Mouse (Mus musculus) layer of hippocampus, adult 9-11 months (tissue): Measurements from ENCODE around the gene Gsto1.
"Not testable (repeated sequence)": the region's sequence is repeated elsewhere in the genome, so short reads cannot be mapped to it uniquely, and the experiment has no call there.

Experiments used
- DNase-seq: peaks from one replicate; pipeline ENCODE4 v3.0.0; 2022

Gsto1 gene

DNA sequence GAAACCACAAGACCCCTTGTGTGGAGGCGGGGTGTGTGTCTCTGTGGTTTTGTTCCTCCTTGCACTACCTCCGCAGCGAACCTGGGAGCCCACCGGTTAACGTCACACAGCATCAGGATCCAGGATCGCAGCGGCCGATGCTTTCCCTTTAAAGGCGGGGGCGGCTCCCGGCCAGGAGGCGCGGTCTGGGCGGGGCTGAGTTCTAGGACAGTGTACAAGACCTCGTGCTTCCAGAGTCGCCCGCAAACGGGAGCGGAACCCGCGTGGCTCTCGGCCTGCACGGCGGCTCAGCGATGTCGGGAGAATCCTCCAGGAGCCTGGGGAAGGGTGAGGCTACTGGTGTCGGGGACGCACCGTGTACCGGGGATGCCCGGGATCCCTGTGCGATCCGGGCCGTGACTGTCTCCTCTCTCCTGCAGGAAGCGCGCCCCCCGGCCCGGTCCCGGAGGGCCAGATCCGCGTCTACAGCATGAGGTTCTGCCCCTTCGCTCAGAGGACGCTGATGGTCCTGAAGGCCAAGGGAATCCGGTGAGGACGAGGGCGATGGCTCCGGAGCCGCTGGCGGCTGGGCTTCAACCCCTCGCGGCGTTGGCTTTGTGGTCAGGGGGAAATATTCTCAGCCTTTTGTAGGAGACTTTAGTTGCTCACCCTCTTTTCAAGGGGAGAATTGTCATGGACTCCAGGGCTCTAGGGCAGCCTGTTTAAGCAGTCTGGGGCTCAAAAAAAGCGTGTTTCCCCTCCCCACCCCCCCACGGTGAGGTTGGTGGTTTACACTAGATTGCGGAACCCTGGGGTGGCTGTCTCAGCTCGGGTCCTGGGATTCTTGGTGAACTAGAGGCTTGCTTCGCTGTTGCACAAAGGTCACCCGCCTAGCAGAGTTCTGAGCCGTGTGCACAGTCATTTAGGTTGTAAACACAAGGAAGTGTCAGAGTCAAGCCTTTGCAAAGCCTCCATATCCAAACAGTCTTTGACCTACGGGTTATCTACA, at the start of gene Gsto1:
TSS of gene Gsto1 (plus strand) at position 175 of the 988 bp plus-strand sequence.
- peak; percentile 88 for DNase-seq

DNA sequence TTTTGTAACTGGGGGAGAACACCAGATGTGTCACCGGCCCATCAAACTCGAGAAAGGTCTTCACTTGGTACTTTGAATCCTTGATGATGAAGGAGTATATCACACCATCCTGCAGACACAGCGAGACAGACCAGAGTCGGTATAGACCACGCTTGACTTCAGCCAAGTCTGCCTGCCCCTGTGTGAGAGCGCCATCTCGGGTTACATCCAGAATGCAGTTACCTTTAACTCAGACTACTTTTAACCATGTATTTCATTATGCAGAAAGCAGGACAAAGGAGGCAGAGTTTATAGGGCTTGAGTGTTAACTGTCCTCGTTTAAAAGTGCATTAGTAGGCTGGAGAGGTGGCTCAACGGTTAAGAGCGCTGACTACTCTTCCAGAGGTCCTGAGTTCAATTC, 42.7 kb upstream of the Gsto1 start:
- DNase-seq: no peak

DNA sequence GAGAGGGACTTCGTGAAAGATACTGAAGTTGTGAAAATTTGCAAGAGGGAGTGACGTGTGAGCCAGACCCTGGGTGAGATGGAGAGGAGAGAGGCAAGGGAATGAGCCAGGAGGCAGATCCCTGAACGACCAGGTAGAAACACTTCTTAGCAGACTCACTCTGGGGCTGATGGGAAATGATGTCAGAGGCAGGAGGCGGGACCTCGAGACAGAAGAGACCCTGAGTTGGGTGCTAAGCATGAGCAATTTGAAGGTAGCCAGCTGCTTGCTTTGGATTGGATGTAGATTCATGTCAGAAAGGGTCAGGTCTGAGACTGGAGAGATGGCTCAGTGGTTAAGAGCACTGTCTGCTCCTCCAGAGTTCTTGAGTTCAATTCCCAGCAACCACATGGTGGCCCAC, 40.0 kb upstream of the Gsto1 start:
- DNase-seq: no peak

DNA sequence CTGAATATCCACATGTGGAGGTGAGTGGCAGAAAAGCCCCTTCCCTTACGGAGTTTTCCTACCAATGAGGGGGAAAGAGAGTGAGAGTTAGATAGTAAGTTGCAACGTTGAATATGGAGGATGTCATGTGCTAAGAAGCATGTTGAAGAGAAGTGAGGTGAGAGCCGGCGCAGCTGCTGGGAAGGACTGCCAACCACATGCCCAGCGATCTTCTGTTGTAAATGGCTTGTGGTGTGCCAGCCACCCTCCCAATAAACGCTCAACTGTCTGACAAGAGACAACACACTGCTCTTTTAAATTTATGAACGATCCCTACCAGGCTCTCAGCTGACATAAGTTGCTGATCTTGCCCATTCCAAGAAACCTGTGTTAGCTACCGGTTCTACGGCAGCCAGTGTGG, 37.1 kb upstream of the Gsto1 start:
- DNase-seq: no peak

DNA sequence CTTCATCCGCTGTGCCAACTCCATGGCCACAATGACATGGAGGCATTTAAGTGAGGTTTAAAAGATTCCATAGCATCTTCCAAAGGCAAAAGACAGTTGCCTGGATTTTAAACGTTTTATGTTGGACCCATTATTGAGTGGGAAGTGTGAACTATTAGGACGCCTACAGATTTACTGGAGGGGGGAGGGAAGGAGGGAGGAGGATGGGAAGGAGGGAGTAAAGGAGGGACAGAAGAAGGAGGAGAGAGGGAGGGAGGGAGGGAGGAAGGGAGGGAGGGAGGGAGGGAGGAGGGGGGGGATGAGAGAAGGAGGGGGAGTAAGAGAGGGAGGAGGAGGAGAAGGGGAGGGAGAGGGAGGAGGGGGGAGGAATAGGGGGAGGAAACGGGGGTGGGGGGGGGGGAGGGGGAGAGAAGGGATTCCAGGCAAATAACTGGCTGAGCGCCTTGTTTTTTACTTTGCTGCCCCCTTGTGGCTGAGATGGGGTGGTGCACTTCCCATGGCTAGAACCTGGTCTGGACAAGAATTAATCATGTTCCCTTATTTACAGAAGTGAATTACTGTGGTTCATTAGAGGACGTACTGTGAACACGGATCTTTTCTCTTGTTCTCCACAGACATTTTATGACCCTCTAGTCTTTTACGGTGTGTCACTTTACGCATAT, 33.8 kb upstream of the Gsto1 start:
- peak; percentile 36 for DNase-seq

DNA sequence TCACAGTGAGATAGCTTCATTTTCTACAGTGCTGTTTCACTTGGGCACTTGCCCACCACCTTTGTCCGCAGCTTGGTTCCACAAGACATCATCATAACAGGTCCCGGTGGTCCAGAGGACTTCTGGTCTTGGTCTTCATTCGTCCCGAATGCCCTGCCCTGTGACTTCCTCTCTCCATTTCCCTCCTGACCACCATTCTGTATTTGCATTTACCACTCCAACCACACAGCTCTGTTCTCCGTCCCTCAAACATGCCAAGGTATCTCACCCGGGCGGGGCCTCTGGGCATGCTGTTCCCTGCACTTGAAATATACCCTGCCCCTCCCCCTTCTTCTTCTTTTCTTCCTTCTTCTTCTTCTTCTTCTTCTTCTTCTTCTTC, 33.3 kb upstream of the Gsto1 start:
- no peak for DNase-seq

DNA sequence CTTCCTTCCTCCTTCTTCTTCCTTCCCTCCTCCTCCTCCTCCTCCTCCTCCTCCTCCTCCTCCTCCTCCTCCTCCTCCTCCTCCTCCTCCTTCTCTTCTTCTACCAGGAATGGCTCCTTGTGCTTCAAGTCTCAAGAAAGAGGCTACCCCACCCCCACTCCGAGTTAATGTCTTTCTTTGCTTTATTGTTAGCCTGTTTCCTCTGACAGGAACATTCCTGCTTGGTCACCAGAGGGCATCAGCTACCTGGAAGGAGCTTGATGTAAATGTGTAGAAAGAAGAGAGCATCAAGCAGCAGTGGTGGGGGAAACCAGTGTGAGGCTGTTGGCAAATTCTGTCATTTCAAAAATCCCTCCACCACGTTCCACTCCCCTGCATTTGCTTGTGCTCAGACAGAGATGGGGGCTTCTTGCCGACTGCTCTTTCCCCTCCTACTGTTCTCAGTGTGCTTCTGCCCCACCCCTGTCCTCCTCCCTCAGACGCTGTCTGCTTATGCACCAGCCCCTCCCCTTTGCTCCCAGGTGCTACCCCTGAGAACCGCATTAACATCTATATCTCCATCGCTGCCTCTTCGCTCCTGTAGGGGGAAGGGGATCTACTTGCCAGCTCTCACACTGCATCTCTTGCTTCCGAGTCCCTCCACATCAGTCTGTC, 32.5 kb upstream of the Gsto1 start:
- DNase-seq: no peak

DNA sequence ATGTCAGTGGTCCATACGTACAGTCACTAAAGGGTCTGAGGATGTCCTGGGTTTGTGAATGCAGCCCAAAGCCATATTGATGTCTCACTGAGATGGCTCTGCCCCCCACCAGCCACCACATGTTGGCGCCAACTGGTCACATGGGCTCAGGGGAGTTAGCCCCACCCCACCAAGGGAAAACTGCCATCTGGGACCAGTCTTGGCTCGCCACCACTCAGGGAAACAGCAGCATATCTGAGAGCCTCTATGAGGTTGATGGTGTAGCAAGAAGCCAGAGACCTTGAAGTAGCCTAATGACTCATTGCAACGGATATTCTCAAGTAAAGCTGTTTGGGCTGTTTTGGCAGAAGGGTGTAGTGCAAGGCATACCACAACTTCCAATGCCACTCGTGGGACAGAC, 30.7 kb upstream of the Gsto1 start:
- no peak for DNase-seq

DNA sequence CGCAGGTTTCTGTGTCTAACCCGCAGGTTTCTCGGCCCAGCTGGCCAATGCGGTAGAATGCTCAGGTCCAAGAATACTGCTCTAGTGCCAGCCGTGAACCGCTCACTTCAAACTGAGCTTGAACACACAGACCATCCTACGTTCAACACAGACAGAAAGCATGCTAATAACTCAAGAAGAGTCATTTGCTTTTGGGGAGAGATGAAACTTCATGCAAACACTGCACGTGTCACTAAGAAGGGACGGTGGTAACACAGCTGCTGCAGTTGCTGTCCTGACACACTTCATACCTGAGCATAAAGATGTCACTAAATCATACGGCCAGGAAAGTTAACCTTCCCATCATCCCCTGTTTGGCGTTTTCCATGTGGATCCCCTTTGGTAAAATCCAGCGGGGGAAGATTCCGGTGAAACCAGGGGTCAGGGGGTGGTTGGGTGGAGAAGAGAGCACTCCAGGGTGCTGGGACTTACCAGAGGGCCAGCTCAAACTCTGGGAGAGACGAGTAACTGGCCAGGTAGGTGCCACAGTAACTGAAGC, 24.8 kb upstream of the Gsto1 start:
- no peak for DNase-seq

DNA sequence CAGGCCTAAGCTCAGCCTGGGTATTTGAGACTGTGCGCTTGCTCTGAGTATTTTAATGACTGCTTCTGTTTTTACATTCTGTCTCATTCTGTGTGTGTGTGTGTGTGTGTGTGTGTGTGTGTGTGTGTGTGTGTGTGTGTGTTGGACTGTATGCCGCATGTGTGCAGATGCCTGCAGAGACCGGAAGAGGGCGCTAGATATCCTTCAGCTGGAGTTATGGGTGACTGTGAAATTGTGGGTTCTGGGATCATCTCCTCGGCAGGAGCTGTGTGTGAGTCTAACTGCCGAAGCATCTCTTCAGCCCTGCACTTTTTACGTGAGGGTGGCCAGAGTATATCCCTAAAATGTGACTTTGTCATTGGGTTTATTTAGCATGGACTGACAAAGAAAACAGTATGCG, 23.7 kb upstream of the Gsto1 start:
- DNase-seq: no peak

DNA sequence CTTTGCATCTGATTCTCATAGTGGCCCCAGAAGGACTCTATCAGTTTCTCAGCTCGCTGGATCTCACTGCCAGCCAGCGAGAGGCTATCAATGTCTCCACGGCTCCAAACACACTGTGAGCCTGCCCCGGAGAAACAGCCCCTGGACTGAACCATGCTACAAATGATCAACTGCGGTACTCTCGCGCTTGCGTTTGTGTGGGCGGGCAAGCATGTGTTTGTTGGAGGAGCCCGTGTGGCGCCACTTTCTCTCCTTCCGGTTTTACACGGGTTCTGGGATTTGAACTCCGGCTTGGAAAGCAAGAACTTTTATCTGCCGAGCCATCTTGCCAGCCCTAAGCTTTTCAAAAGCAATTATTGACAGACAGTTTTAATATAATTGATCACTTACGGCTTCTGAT, 22.5 kb upstream of the Gsto1 start:
- no peak for DNase-seq

DNA sequence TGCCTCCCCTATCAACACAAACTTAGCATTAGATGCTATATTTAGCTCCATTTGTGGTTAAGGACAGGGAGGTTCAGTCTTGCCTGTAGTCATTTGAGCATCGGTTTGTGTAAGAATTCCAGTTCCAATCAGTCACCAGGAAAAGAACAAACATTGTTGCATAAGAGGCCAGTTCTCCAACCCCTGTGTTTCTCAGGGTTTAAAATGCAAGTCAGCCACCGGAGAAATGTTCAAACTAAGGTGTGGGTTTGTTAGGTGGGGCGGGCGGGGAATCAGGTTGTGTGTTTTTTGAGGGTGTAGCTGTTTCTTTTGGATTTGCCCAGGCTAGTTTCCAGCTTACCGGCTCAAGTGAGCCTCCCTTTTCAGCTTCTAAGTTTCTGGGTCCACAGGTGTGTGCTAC, 20.2 kb upstream of the Gsto1 start:
- no peak for DNase-seq

DNA sequence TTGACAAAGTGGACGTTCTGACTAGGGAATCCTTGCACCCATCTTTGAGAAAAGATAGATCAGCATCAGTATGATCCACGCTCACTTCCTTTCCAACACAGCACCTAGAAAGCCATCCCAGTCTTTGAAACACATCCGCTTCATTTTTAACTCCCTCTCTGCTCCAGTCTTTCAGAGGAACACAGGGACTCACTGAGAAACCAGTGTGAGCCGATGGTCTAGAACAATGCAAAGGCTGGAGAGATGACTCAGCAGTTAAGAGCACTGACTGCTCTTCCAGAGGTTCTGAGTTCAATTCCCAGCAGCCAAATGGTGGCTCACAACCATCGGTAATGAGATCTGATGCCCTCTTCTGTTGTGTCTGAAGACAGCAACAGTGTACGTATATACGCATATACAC, 19.0 kb upstream of the Gsto1 start:
- DNase-seq: no peak

DNA sequence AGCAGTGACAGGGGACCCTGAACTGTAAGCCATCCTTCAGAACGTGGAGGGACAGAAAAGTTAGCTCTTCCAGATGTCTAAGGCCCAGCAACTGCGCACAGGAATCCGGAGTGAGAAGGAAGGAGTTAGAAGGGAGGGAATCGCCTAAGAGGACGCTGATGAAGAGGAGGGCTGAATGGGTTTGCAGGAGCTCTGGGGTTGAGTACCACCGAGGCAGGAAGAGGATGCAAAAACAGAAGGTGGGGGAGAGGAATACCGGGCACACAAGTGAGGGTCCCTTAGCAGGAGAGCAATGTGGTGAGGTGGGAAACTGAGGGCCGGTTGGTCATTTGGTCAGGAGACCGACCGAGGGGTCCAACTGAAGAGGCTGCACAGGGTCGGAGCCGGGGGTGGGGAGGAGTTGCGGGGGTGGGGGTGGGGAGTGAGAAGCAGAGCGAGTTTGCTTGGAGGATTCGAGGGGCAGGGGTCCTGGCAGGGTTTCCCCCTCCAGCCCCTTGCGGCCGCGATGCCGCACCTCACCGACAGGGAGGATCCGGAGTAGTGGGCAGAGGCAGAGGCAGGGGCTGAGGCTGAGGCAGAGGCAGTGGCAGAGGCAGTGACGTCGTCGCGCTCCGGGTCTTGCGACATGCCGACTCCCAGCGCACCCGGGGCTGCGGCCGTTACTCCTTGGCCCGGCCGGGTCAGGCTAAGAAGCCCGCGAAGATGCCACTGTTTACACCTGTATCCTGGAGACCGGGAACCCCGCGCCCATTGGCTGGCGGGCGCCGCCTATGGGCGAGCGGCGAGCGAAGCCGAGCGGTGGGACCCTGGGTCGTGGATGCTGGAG, 17.9 kb upstream of the Gsto1 start:
- no peak for DNase-seq

DNA sequence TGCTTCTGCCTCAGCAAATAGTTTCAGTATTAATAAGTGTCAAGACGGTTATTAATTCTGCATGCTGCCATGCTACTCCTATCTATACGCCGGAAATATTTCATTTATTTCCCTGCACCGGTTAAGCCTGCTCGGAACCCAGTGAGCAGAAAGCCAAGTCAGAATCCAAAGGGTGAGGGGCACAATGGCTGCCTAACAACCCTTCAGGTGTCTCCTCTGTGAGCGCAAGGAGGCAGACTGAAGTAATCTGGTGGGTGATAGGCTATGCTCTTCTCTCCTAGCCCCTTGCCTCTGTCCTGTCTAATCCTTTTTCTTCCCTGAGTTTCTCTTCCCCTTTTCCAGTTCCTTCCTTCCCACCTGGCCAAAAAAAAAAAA, 17.3 kb upstream of the Gsto1 start:
- DNase-seq: no peak

DNA sequence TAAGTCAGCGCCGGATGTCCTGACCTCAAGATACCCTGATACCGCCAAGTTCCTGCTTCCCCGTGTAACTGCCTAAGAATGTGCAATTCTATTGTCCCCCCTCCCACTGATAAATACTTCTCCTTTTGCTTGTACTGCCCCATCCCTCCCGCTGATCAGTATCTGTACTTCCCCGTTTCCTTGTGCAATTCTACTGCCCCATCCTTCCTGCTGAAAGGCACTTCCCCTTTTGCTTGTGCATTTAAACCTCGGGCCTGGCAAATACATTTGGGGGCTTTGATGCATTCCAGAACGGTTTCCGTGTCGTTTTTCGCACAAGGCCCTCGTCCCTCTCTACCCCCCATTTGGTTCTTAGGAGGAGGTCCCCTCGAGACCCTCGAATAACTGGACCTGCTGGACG, 13.5 kb upstream of the Gsto1 start:
- DNase-seq: not testable (repeated sequence)

DNA sequence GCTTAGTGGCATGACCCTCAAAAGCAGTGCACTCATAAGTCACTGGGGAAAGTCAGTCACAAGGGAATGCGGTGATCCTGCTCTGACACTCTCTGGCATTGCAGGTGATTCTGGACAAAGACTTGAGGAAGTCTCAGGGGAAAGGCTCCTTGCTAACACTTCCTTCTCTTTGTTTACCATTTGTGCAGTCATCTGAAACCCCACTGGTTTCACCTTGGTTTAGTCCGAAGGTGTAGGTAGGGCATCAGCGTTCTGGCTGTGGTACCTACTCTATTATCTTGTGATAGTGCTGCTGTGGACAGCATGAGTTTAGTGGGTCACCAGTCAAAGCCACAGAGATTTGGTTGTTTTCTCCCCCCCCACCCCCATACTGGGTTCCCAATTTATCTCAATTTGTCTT, 5.0 kb upstream of the Gsto1 start:
- no peak for DNase-seq

DNA sequence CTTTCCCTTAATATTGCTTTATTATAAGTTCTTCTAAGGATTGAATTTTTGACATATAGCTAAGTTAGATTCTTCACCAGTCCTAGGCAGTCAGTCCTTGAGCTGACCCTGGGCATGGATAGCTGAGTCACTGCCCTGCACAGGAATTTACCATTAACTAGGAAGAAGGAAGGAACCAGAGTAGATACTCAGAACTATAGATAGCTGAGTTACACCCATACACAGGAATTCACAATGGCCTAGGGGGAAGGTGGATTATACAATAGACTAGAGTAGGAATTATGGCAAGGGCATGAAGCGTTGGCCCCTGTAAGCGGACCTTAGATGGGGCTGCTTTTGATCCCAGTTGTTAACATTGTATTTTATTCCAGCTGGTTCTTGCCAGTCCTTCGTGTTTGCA, 2.6 kb upstream of the Gsto1 start:
- DNase-seq: not testable (repeated sequence)

DNA sequence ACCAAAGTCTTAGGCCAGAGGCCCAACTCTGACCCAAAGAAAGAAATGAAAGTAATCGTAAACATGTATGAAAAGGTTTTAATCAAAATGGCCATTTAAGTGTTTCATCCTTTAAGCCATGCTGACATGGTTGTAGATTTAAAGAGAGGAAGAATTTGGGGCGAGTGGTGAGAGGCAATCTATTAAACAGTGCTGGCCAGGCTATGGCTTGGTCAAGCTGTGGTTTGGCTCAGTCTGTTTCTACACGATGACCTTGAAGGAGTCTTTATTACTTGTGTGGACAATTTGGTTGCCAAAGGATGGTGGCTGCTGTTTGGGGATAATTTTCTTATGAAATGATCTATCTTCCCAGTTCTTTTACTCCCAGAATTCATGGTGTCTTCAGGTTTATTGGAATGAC, 1.7 kb upstream of the Gsto1 start:
- DNase-seq: no peak

DNA sequence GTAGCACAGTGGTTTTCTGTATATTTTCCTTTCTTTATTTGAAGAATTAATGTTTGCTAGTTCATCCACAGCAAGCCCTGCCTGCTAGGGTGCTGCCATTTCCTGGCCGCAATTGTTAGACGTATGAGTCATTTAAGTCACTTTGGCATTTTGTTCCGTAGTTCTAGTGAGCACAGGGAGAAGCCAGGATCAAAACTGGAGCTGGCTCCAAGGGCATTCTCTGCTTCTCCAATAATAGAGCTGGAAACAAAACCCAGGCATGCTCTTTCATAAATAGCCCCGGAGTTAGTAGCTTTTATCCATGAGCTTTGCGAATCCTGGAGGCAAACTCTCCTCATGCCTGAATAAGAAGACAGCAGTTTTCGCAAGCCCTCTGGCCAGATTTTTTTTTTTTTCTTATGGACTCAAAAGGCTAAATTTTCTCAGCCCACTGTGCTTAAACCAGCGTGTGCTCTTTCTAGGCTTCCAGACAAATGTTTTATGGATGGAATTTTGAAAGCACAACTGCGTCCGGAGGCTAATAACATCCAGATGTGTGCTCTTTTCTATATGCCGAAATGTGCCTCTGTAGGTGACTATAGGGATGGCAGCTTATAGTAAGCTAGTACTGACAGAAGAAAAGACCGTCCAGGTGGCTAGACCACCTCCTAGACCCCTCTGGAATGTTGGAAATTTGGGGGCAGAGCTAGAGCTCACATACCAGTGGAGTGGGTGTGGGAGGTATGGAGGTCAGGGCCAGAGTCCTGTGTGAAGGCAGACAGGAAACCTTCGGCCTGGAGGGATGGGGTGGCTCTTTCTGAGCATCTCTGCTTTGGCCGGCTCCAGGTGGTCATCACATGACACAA, 597 bp upstream of the Gsto1 start:
- DNase-seq: no peak
